Mouse (Mus musculus) lung, postnatal 25 days (tissue): Measurements from ENCODE around the gene Trim37.
"Not testable (repeated sequence)": the region's sequence is repeated elsewhere in the genome, so short reads cannot be mapped to it uniquely, and the experiment has no call there.

ENCODE experiments used
- DNase-seq: peaks from one replicate; pipeline ENCODE4 v3.0.0; 2022; ENCODE audit warnings: low spot score

Gene Trim37

GRCm38 (mm10) chr11:87233377-87233776 lies 106.5 kb downstream of the Trim37 start:
- no peak for DNase-seq

GRCm38 (mm10) chr11:87234743-87235485 lies 108.0 kb downstream of the Trim37 start:
- DNase-seq, result no peak

GRCm38 (mm10) chr11:87235486-87235872 lies 108.6 kb downstream of the Trim37 start:
- DNase-seq, result no peak

- no peak for DNase-seq
Measured at GRCm38 (mm10) chr11:87238891-87239530, 112.1 kb downstream of the Trim37 start.

GRCm38 (mm10) chr11:87240141-87240832 lies 113.4 kb downstream of the Trim37 start:
- no peak for DNase-seq

- no peak for DNase-seq
Measured at GRCm38 (mm10) chr11:87240833-87241215, 113.9 kb downstream of the Trim37 start.

GRCm38 (mm10) chr11:87241256-87241655 lies 114.4 kb downstream of the Trim37 start:
- DNase-seq, result no peak

GRCm38 (mm10) chr11:87245171-87245840 lies 118.4 kb downstream of the Trim37 start:
- no peak for DNase-seq

GRCm38 (mm10) chr11:87246107-87246651 lies 119.3 kb downstream of the Trim37 start:
- DNase-seq, result no peak

GRCm38 (mm10) chr11:87246724-87247493 lies 120.0 kb downstream of the Trim37 start:
- DNase-seq, result no peak

- DNase-seq, result no peak
Measured at GRCm38 (mm10) chr11:87247494-87247866, 120.6 kb downstream of the Trim37 start.

GRCm38 (mm10) chr11:87250132-87250531 lies 123.3 kb downstream of the Trim37 start:
- DNase-seq, result no peak

- no peak for DNase-seq
Measured at GRCm38 (mm10) chr11:87253294-87253693, 126.4 kb downstream of the Trim37 start.

- DNase-seq, result no peak
Measured at GRCm38 (mm10) chr11:87254149-87254548, 127.3 kb downstream of the Trim37 start.

GRCm38 (mm10) chr11:87257282-87257681 lies 130.4 kb downstream of the Trim37 start:
- no peak for DNase-seq

- no peak for DNase-seq
Measured at GRCm38 (mm10) chr11:87259792-87260191, 132.9 kb downstream of the Trim37 start.

GRCm38 (mm10) chr11:87261705-87262104 lies 134.8 kb downstream of the Trim37 start:
- not testable (repeated sequence) for DNase-seq

- no peak for DNase-seq
Measured at GRCm38 (mm10) chr11:87263946-87264345, 137.1 kb downstream of the Trim37 start.

- no peak for DNase-seq
Measured at GRCm38 (mm10) chr11:87266246-87266645, 139.4 kb downstream of the Trim37 start.

GRCm38 (mm10) chr11:87268803-87269202 lies 141.9 kb downstream of the Trim37 start:
- DNase-seq, result no peak
